Mouse (Mus musculus) layer of hippocampus, adult 9-10 months (tissue): ENCODE results near the gene Ntan1.

Experiments
- DNase-seq: peaks from one replicate; pipeline ENCODE4 v3.0.0; 2022; ENCODE audit warnings: low spot score

Ntan1 gene

GRCm38 (mm10) chr16:13831606-13832005 is 13.0 kb downstream of the Ntan1 start:
- no peak for DNase-seq

- no peak for DNase-seq
These were observed 15.7 kb downstream of the Ntan1 start for GRCm38 (mm10) chr16:13834382-13834781.

- DNase-seq: no peak
These were observed 21.4 kb downstream of the Ntan1 start for GRCm38 (mm10) chr16:13840056-13840455.

- no peak for DNase-seq
These were observed 22.3 kb downstream of the Ntan1 start for GRCm38 (mm10) chr16:13840956-13841355.

- DNase-seq: no peak
These were observed 26.4 kb downstream of the Ntan1 start for GRCm38 (mm10) chr16:13845031-13845430.

- no peak for DNase-seq
These were observed 28.0 kb downstream of the Ntan1 start for GRCm38 (mm10) chr16:13846675-13847074.

GRCm38 (mm10) chr16:13848310-13848709 is 29.7 kb downstream of the Ntan1 start:
- DNase-seq: no peak

GRCm38 (mm10) chr16:13851446-13851845 is 32.8 kb downstream of the Ntan1 start:
- DNase-seq: no peak

- DNase-seq: no peak
These were observed 35.2 kb downstream of the Ntan1 start for GRCm38 (mm10) chr16:13853886-13854285.

- DNase-seq: no peak
These were observed 47.4 kb downstream of the Ntan1 start for GRCm38 (mm10) chr16:13866076-13866475.

- DNase-seq: no peak
These were observed 48.0 kb downstream of the Ntan1 start for GRCm38 (mm10) chr16:13866616-13867015.

GRCm38 (mm10) chr16:13867406-13867805 is 48.8 kb downstream of the Ntan1 start:
- DNase-seq: peak; percentile 21

GRCm38 (mm10) chr16:13867910-13868514 is 49.4 kb downstream of the Ntan1 start:
- no peak for DNase-seq

GRCm38 (mm10) chr16:13875483-13875882 is 56.8 kb downstream of the Ntan1 start:
- DNase-seq: no peak

- no peak for DNase-seq
These were observed 64.6 kb downstream of the Ntan1 start for GRCm38 (mm10) chr16:13883094-13883774.
